Mouse (Mus musculus) kidney, embryonic 14.5 days (tissue): ENCODE data around the gene Sirt4. TPM values are rescaled to one million over a fixed set of nuclear protein-coding genes. Genes with fewer than 3 reads are reported as not detected.

ENCODE experiments used
- ATAC-seq: fragments of 200-750 bp; cut with Nextera tagmentation; 2 replicates; pipeline ENCODE4 v1.8.0; 2017; ENCODE audit warnings: moderate number of reproducible peaks, mild to moderate bottlenecking, moderate TSS enrichment, moderate library complexity; ENCODE audit not compliant: low FRiP score, low TSS enrichment
- H3K27ac ChIP-seq: fragments of 300-500 bp; sonication (generic); 2 replicates; pipeline ENCODE4 v1.5.1; 2014; ENCODE audit warnings: low read depth, mild to moderate bottlenecking, low read length, moderate library complexity, mixed read lengths
- H3K27me3 ChIP-seq: fragments of 300-500 bp; sonication (generic); 2 replicates; pipeline ENCODE4 v1.6.1; 2014; ENCODE audit warnings: mild to moderate bottlenecking, low read length; ENCODE audit not compliant: control insufficient read depth, insufficient read depth
- H3K36me3 ChIP-seq: fragments of 300-500 bp; sonication (generic); 2 replicates; pipeline ENCODE4 v1.6.1; 2014; ENCODE audit warnings: low read length, mixed read lengths; ENCODE audit not compliant: control insufficient read depth, insufficient read depth
- H3K4me1 ChIP-seq: fragments of 300-500 bp; sonication (generic); 2 replicates; pipeline ENCODE4 v1.6.1; 2014; ENCODE audit warnings: low read length, mixed read lengths; ENCODE audit not compliant: control insufficient read depth, insufficient read depth
- H3K4me2 ChIP-seq: fragments of 300-500 bp; sonication (generic); replicated peaks from 2 replicates; pipeline ENCODE4 v1.6.1; 2014; ENCODE audit warnings: low read depth, mild to moderate bottlenecking, low read length
- H3K4me3 ChIP-seq: fragments of 300-500 bp; sonication (generic); 2 replicates; pipeline ENCODE4 v1.5.1; 2014; ENCODE audit warnings: mild to moderate bottlenecking, low read length
- H3K9ac ChIP-seq: fragments of 300-500 bp; sonication (generic); 2 replicates; pipeline ENCODE4 v1.6.1; 2014; ENCODE audit warnings: low read depth, mild to moderate bottlenecking, low read length, moderate library complexity
- H3K9me3 ChIP-seq: fragments of 300-500 bp; sonication (generic); 2 replicates; pipeline ENCODE4 v1.6.1; 2016; ENCODE audit warnings: low read length; ENCODE audit not compliant: control insufficient read depth
- WGBS: fragments of 180-500 bp; shearing (Covaris S2); extraction: QIAGEN DNeasy Blood & Tissue Kit; methylation state at CpG from one replicate; pipeline ENCODE4 v1.1.7; 2014; 5-methylcytosine and 5-hydroxymethylcytosine counted together
- polyA plus RNA-seq: library from polyadenylated mRNA; unstranded; fragments of >200 nt; fragmentation: Nextera tagmentation; extraction: Ambion mirVana; gene quantifications from 2 replicates; pipeline ENCODE4 v1.2.1, GENCODE M21; 2014

Sirt4 gene
- polyA plus RNA-seq, 1 experiment from 2014 or later, result 20.9 TPM

GRCm38 (mm10) chr5:115482390-115483265 lies 1.9 kb downstream of the Sirt4 start:
- peaks cover 9% of the 10 kb centered on the region for H3K4me1 ChIP-seq
- no peak for ATAC-seq
- no peaks in the 10 kb centered on the region for H3K9me3 ChIP-seq
- 27% methylated on average over 38 of the region's 38 CpGs for WGBS
- no peak overlapping the region for H3K27ac ChIP-seq
- H3K4me2 ChIP-seq, result peak overlapping the region; percentile 33
- H3K9ac ChIP-seq, result peak overlapping the region; percentile 29; the same call in 1 of the 2 replicates
- no peaks in the 10 kb centered on the region for H3K27me3 ChIP-seq
- peaks cover 5% of the 10 kb centered on the region; the same call in 1 of the 2 replicates for H3K36me3 ChIP-seq
- peak overlapping the region; percentile 12; the same call in 1 of the 2 replicates for H3K4me3 ChIP-seq

GRCm38 (mm10) chr5:115480101-115480500 lies 4.4 kb downstream of the Sirt4 start:
- H3K27me3 ChIP-seq, result no peaks in the 10 kb centered on the region
- H3K4me1 ChIP-seq, result peaks cover 13% of the 10 kb centered on the region
- H3K36me3 ChIP-seq, result peaks cover 5% of the 10 kb centered on the region; the same call in 1 of the 2 replicates
- no peak overlapping the region for H3K27ac ChIP-seq
- H3K9ac ChIP-seq, result no peak overlapping the region
- H3K4me3 ChIP-seq, result peak overlapping the region; percentile 3; the same call in 1 of the 2 replicates
- no peak for ATAC-seq
- 23% methylated on average over 27 of the region's 27 CpGs for WGBS
- H3K9me3 ChIP-seq, result no peaks in the 10 kb centered on the region
- peak overlapping the region; percentile 18; the same call in 1 of the 2 replicates for H3K4me2 ChIP-seq

- 56% methylated on average over 15 of the region's 15 CpGs for WGBS
- Histone ChIP-seq H3K9ac (no peak overlapping the region), H3K27ac (no peak overlapping the region), H3K27me3 (no peaks in the 10 kb centered on the region), H3K9me3 (no peaks in the 10 kb centered on the region), H3K4me1 (peaks cover 13% of the 10 kb centered on the region), H3K4me3 (no peak overlapping the region), H3K4me2 (no peak overlapping the region), H3K36me3 (peaks cover 5% of the 10 kb centered on the region; the same call in 1 of the 2 replicates)
- no peak for ATAC-seq
These were observed 5.0 kb downstream of the Sirt4 start for GRCm38 (mm10) chr5:115479561-115479960.

- Histone ChIP-seq H3K4me1 (0 out of 2 replicates have a peak, but pooled peaks cover 4% of the 10 kb centered on the region), H3K4me2 (peak overlapping the region; percentile 45), H3K27me3 (no peaks in the 10 kb centered on the region), H3K4me3 (peak overlapping the region; percentile 29), H3K9me3 (no peaks in the 10 kb centered on the region), H3K9ac (no peak overlapping the region; the same call in 1 of the 2 replicates), H3K36me3 (peaks cover 5% of the 10 kb centered on the region; the same call in 1 of the 2 replicates), H3K27ac (peak overlapping the region; percentile 42; the same call in 1 of the 2 replicates)
- no peak; the same call in 1 of the 2 replicates for ATAC-seq
- 32% methylated on average over 12 of the region's 12 CpGs for WGBS
These were observed 8.3 kb downstream of the Sirt4 start for GRCm38 (mm10) chr5:115476107-115476727.

GRCm38 (mm10) chr5:115475337-115476106 lies 9.0 kb downstream of the Sirt4 start:
- Histone ChIP-seq H3K4me1 (0 out of 2 replicates have a peak, but pooled peaks cover 4% of the 10 kb centered on the region), H3K9me3 (no peaks in the 10 kb centered on the region), H3K4me3 (peak overlapping the region; percentile 29), H3K9ac (peak overlapping the region; percentile 40; the same call in 1 of the 2 replicates), H3K36me3 (peaks cover 5% of the 10 kb centered on the region; the same call in 1 of the 2 replicates), H3K27me3 (no peaks in the 10 kb centered on the region), H3K4me2 (peak overlapping the region; percentile 45), H3K27ac (0 out of 2 replicates have a peak overlapping the region, but pooled peaks have one; percentile 42)
- 19% methylated on average over 22 of the region's 22 CpGs for WGBS
- peak; percentile 74 for ATAC-seq

- H3K27ac ChIP-seq, result no peak overlapping the region
- no peak overlapping the region for H3K4me3 ChIP-seq
- no peaks in the 10 kb centered on the region for H3K9me3 ChIP-seq
- ATAC-seq, result no peak
- H3K36me3 ChIP-seq, result peaks cover 1% of the 10 kb centered on the region; the same call in 1 of the 2 replicates
- whole genome bisulfite sequencing, result 57% methylated on average over 22 of the region's 22 CpGs
- H3K27me3 ChIP-seq, result no peaks in the 10 kb centered on the region
- 0 out of 2 replicates have a peak, but pooled peaks cover 4% of the 10 kb centered on the region for H3K4me1 ChIP-seq
- no peak overlapping the region for H3K4me2 ChIP-seq
- H3K9ac ChIP-seq, result no peak overlapping the region
These were observed 10.2 kb downstream of the Sirt4 start for GRCm38 (mm10) chr5:115474174-115474828.

- Histone ChIP-seq H3K36me3 (no peaks in the 10 kb centered on the region; the same call in 1 of the 2 replicates), H3K4me1 (0 out of 2 replicates have a peak, but pooled peaks cover 4% of the 10 kb centered on the region), H3K4me2 (no peak overlapping the region), H3K27me3 (no peaks in the 10 kb centered on the region), H3K9ac (no peak overlapping the region), H3K9me3 (no peaks in the 10 kb centered on the region), H3K27ac (no peak overlapping the region), H3K4me3 (no peak overlapping the region)
- WGBS, result 79% methylated on average over 10 of the region's 10 CpGs
- ATAC-seq, result no peak
These were observed 11.3 kb downstream of the Sirt4 start for GRCm38 (mm10) chr5:115473191-115473590.
